Mouse (Mus musculus) adrenal gland, postnatal 10 days (tissue): ENCODE measurements around the gene Kat8. TPM values are rescaled to one million over a fixed set of nuclear protein-coding genes. Genes with fewer than 3 reads are reported as not detected.
A peak's percentile ranks its signal among the peaks of the same experiment; 100 is the strongest.
"Not testable (repeated sequence)": the region's sequence is repeated elsewhere in the genome, so short reads cannot be mapped to it uniquely, and the experiment has no call there.

ENCODE experiments used
- DNase-seq: peaks from one replicate; pipeline ENCODE4 v3.0.0; 2021; ENCODE audit warnings: mixed read lengths
- long read RNA-seq, 2 experiments: library from polyadenylated mRNA; stranded (forward); transcript quantifications; one replicate each; pipeline ENCODE4 v2.0.0; 2021
- total RNA-seq, 2 experiments: library from RNA; stranded (reverse); gene quantifications; 2 replicates each; pipeline ENCODE4 v1.2.3; 2021

Gene Kat8
- 10 to 100 TPM; 22.5 to 24.7 TPM for total RNA-seq
- long read RNA-seq, experiment 1, transcript Kat8-201 (11 exons, 1,579 nt), result major isoform, 21 of 28 reads
- long read RNA-seq, experiment 1, partial matches to known transcripts, result 5 of 28 reads
- long read RNA-seq, experiment 1, other reads (novel, unspliced or antisense), result 2 of 28 reads
- long read RNA-seq, experiment 2, transcript Kat8-201 (11 exons, 1,579 nt), result major isoform, 20 of 23 reads
- long read RNA-seq, experiment 2, partial matches to known transcripts, result 0 of 23 reads
- long read RNA-seq, experiment 2, other reads (novel, unspliced or antisense), result 3 of 23 reads

GRCm38 (mm10) chr7:127912190-127912871 lies at the start of gene Kat8:
Gene Kat8 (plus strand): TSS chr7:127912516.
- DNase-seq, result peak; percentile 95

GRCm38 (mm10) chr7:127866434-127866833 lies 45.9 kb upstream of the Kat8 start:
- no peak for DNase-seq

GRCm38 (mm10) chr7:127867641-127868040 lies 44.7 kb upstream of the Kat8 start:
- DNase-seq, result no peak

GRCm38 (mm10) chr7:127869149-127869810 lies 43.0 kb upstream of the Kat8 start:
- DNase-seq, result no peak

GRCm38 (mm10) chr7:127870136-127870821 lies 42.0 kb upstream of the Kat8 start:
- no peak for DNase-seq

GRCm38 (mm10) chr7:127874812-127875626 lies 37.3 kb upstream of the Kat8 start:
- no peak for DNase-seq

- peak; percentile 95 for DNase-seq
Measured at GRCm38 (mm10) chr7:127875627-127876001, 36.7 kb upstream of the Kat8 start.

GRCm38 (mm10) chr7:127876041-127876466 lies 36.3 kb upstream of the Kat8 start, which contains the start of gene Zfp646:
Gene Zfp646 (plus strand): TSS chr7:127876221.
- DNase-seq, result peak; percentile 88

GRCm38 (mm10) chr7:127876467-127877348 lies 35.6 kb upstream of the Kat8 start, which contains the start of gene Zfp668:
Gene Zfp668 (minus strand): TSS chr7:127876828.
- peak; percentile 93 for DNase-seq

- DNase-seq, result no peak
Measured at GRCm38 (mm10) chr7:127879301-127879700, 33.0 kb upstream of the Kat8 start.

- DNase-seq, result no peak
Measured at GRCm38 (mm10) chr7:127880431-127880830, 31.9 kb upstream of the Kat8 start.

- peak; percentile 52 for DNase-seq
Measured at GRCm38 (mm10) chr7:127885951-127886350, 26.4 kb upstream of the Kat8 start.

- no peak for DNase-seq
Measured at GRCm38 (mm10) chr7:127886551-127886950, 25.8 kb upstream of the Kat8 start.

GRCm38 (mm10) chr7:127887191-127887590 lies 25.1 kb upstream of the Kat8 start:
- no peak for DNase-seq

GRCm38 (mm10) chr7:127887781-127888180 lies 24.5 kb upstream of the Kat8 start:
- DNase-seq, result no peak

GRCm38 (mm10) chr7:127888821-127889220 lies 23.5 kb upstream of the Kat8 start:
- no peak for DNase-seq

- DNase-seq, result no peak
Measured at GRCm38 (mm10) chr7:127890798-127891197, 21.5 kb upstream of the Kat8 start, which contains the start of gene Prss53. Gene Prss53 (minus strand): TSS chr7:127890970.

- DNase-seq, result no peak
Measured at GRCm38 (mm10) chr7:127894480-127894879, 17.8 kb upstream of the Kat8 start.

GRCm38 (mm10) chr7:127895442-127895841 lies 16.9 kb upstream of the Kat8 start, which contains the start of the genes Gm21974 and Vkorc1:
Gene Gm21974 (minus strand): TSS chr7:127895454.
Gene Vkorc1 (minus strand): TSS chr7:127895617.
- peak; percentile 96 for DNase-seq

GRCm38 (mm10) chr7:127895891-127896290 lies 16.4 kb upstream of the Kat8 start:
- not testable (repeated sequence) for DNase-seq
